Mouse (Mus musculus) cortical plate, adult 2 months (tissue): ENCODE results near the gene Gm884. TPM values are rescaled to one million over a fixed set of nuclear protein-coding genes. Genes with fewer than 3 reads are reported as not detected.

Experiments used
- H3K27ac ChIP-seq: fragments of 200-500 bp; 2 replicates; pipeline ENCODE4 v1.5.1; 2012; ENCODE audit warnings: low read length, control low read depth, inconsistent platforms; ENCODE audit not compliant: insufficient read depth
- H3K4me1 ChIP-seq: fragments of 200-500 bp; 2 replicates; pipeline ENCODE4 v1.6.1; 2011; ENCODE audit warnings: low read length; ENCODE audit not compliant: control insufficient read depth, insufficient read depth
- H3K4me3 ChIP-seq: fragments of 200-500 bp; 2 replicates; pipeline ENCODE4 v1.5.1; 2011; ENCODE audit warnings: mild to moderate bottlenecking, low read length, control low read depth; ENCODE audit not compliant: insufficient read depth
- CTCF ChIP-seq: fragments of 200-500 bp; IDR thresholded peaks from 2 replicates; pipeline ENCODE4 v1.5.1; 2011; ENCODE audit warnings: mild to moderate bottlenecking, control low read depth, low read length; ENCODE audit not compliant: insufficient read depth; ENCODE audit errors: extremely low read depth
- POLR2A ChIP-seq: fragments of 200-500 bp; IDR thresholded peaks from 2 replicates; pipeline ENCODE4 v1.6.1; 2011; ENCODE audit warnings: mild to moderate bottlenecking, low read length, control low read depth; ENCODE audit not compliant: insufficient read depth; ENCODE audit errors: extremely low read depth
- polyA plus RNA-seq: library from polyadenylated mRNA; depleted of rRNA; stranded (reverse); fragments of >200 nt; gene quantifications from 2 replicates; pipeline ENCODE4 v1.2.3, GENCODE M21; 2012; rRNA removed

Gene Gm884
- not detected in 2 replicates for polyA plus RNA-seq

- H3K27ac ChIP-seq = no peak within 1 kb of the TSS
- TF ChIP-seq CTCF (no peak), POLR2A (no peak)
- no peak within 1 kb of the TSS for H3K4me3 ChIP-seq
- no peaks in the 10 kb centered on the region for H3K4me1 ChIP-seq
Observed at GRCm38 (mm10) chr11:103621040-103621439, at the start of gene Gm884. TSS of gene Gm884 (minus strand) at chr11:103621140.

- TF ChIP-seq POLR2A (no peak), CTCF (no peak)
- peaks cover 22% of the 10 kb centered on the region for H3K4me1 ChIP-seq
- peak overlapping the region; percentile 87 for H3K27ac ChIP-seq
- H3K4me3 ChIP-seq = no peak overlapping the region
Observed at GRCm38 (mm10) chr11:103666907-103667426, 46.0 kb upstream of the Gm884 start.

DNA sequence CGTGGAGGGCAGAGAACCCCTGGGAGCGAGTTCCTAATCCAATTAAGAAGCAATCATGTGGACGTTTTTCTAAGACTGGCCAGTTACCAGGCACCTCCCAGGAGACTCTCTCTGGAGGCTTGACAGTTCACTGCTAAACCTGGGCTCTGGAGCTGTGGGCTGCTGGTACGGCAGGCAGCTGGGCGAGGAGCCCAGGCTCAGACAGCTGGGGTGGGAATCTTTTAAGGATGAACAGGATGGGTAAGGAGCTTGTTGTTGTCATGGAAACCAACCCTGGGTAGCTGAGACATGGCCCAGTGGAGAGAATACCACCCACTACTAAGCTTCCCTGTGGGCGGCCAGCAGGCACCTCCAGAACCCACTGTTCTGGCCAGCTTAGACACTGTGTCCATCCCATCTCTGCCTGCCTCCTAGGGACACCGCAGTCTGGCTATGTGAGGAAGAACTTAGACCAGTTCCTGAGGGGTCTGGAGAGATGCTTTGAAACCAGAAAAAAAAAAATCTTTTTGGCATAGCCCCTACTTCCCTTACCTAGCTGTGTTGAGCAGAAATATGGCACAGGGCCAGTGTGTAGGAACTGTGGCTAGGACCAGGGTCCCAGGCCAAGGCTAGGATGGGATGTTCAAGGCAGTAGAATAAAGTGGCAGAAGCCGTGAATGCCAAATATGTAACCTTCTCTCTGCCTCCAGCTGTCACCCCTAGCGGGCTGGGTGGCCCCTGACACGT, 45.4 kb upstream of the Gm884 start:
- Histone ChIP-seq H3K4me3 (no peak overlapping the region), H3K27ac (peak overlapping the region; percentile 93), H3K4me1 (peaks cover 24% of the 10 kb centered on the region)
- TF ChIP-seq CTCF = no peak
- 0 out of 2 replicates have a peak, but pooled peaks have one; percentile 31 for TF ChIP-seq POLR2A

DNA sequence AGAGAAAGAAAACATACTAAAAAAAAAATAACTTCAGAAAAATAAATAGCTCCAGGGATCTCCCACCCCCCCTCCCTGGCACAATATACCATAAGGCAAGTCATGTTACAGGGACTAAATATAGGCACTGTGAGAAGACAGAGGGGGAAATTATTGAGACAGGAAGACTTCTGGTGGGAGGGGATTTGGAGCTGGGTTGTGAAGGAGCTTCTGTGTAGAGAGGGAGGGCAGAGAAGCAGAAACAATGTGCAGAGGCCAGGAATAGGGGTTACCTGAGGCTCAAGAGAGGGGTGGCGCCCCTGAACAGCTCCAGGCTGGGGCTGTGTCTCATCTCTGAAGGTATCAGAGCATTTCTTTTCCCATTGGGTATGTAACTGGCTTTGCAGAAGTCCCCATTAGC, 44.8 kb upstream of the Gm884 start:
- no peak for TF ChIP-seq CTCF
- TF ChIP-seq POLR2A = no peak
- Histone ChIP-seq H3K4me3 (no peak overlapping the region), H3K4me1 (peaks cover 28% of the 10 kb centered on the region), H3K27ac (peak overlapping the region; percentile 93)

DNA sequence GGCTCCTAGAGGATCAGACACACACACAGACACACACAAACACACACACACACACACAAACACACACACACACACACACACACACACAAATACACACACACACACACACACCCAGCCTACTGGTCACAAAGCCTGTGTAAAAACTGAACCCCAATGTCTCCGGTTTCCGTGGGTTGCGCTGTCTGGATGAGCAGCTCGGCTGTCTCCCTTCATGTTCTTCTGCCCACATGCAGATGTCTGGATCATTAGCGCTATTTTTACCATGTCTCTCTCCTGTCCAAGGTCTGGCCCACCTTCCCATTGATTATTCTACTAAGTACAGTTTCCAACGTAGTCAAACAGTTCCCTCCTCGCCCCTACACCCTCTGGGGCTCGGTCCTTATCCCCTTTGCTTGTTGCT, 42.2 kb upstream of the Gm884 start:
- TF ChIP-seq POLR2A (no peak), CTCF (no peak)
- peaks cover 28% of the 10 kb centered on the region for H3K4me1 ChIP-seq
- peak overlapping the region; percentile 85 for H3K27ac ChIP-seq
- H3K4me3 ChIP-seq = no peak overlapping the region

- no peak overlapping the region for H3K4me3 ChIP-seq
- peak overlapping the region; percentile 36 for H3K27ac ChIP-seq
- no peak for TF ChIP-seq CTCF
- no peak for TF ChIP-seq POLR2A
- H3K4me1 ChIP-seq = peaks cover 28% of the 10 kb centered on the region
Observed at GRCm38 (mm10) chr11:103662546-103662945, 41.6 kb upstream of the Gm884 start.

DNA sequence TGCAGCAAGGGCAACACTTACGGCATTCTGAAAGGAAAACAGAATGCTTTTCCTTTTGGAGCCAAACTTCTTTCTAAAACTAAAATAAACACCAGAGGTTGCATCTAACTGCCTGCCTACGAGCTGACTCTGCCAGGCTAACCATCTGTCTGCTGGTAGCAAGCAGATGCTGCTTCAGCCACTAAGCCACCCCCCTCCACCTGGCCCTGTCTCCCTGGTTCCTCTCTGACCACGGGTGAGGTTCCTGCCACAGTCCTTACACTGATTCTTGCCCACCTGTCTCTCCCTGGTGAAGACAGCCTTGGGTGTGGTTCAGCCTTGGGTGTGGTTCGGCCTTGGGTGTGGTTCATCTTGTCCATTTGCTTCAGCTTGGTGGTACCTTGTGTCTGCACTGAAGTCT, 40.9 kb upstream of the Gm884 start:
- peaks cover 24% of the 10 kb centered on the region for H3K4me1 ChIP-seq
- TF ChIP-seq CTCF (no peak), POLR2A (no peak)
- H3K27ac ChIP-seq = peak overlapping the region; percentile 85

DNA sequence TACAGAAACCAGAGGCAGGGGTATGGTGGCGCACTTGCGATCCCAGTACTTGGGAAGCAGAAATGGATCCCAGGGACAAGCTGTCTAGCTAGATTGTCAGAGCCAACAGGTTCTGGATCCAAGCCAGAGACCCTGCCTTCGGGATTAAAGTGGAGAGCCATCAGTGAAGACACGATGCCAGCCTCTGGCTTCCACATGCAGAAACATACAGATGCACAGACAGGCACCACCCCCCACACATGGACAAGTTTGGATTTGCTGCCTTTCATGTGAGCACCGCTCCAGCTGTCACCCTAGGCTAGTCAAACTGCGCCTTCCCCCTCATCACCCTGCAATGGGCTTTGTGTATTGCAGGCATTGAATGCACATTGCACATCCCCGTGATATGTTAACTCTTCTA, 37.2 kb upstream of the Gm884 start:
- Histone ChIP-seq H3K4me3 (no peak overlapping the region), H3K27ac (no peak overlapping the region), H3K4me1 (peaks cover 14% of the 10 kb centered on the region)
- TF ChIP-seq POLR2A (no peak), CTCF (no peak)

More for the DNA sequence above, 40.9 kb upstream of the Gm884 start:
- H3K4me3 ChIP-seq = no peak overlapping the region

- Histone ChIP-seq H3K4me3 (no peak overlapping the region), H3K27ac (no peak overlapping the region), H3K4me1 (peaks cover 12% of the 10 kb centered on the region)
- no peak for TF ChIP-seq CTCF
- no peak for TF ChIP-seq POLR2A
Observed at GRCm38 (mm10) chr11:103656520-103656919, 35.6 kb upstream of the Gm884 start.
